Mouse (Mus musculus) intestine, embryonic 14.5 days (tissue): ENCODE measurements around the gene Cyp8b1. TPM values are rescaled to one million over a fixed set of nuclear protein-coding genes. Genes with fewer than 3 reads are reported as not detected.
A peak's percentile ranks its signal among the peaks of the same experiment; 100 is the strongest.

Experiments
- ATAC-seq: fragments of 200-750 bp; cut with Nextera tagmentation; replicated peaks from 2 replicates; pipeline ENCODE4 v1.8.0; 2017; ENCODE audit warnings: low read depth, moderate number of reproducible peaks, moderate TSS enrichment, moderate library complexity; ENCODE audit not compliant: low FRiP score, low TSS enrichment
- DNase-seq: peaks from one replicate; pipeline ENCODE4 v3.0.0-alpha.2; 2018; ENCODE audit warnings: low spot score
- H3K27ac ChIP-seq: fragments of 300-500 bp; sonication (generic); 2 replicates; pipeline ENCODE4 v1.5.1; 2014; ENCODE audit warnings: low read depth, mild to moderate bottlenecking, control low read depth
- H3K27me3 ChIP-seq: fragments of 300-500 bp; sonication (generic); replicated peaks from 2 replicates; pipeline ENCODE4 v1.6.1; 2014; ENCODE audit warnings: low read length, control low read depth; ENCODE audit not compliant: control insufficient read depth, insufficient read depth
- H3K36me3 ChIP-seq: fragments of 300-500 bp; sonication (generic); 2 replicates; pipeline ENCODE4 v1.6.1; 2014; ENCODE audit warnings: low read length, control low read depth; ENCODE audit not compliant: control insufficient read depth, insufficient read depth
- H3K4me1 ChIP-seq: fragments of 300-500 bp; sonication (generic); replicated peaks from 2 replicates; pipeline ENCODE4 v1.6.1; 2014; ENCODE audit warnings: low read length, control low read depth, mixed read lengths; ENCODE audit not compliant: control insufficient read depth, insufficient read depth
- H3K4me2 ChIP-seq: fragments of 300-500 bp; sonication (generic); 2 replicates; pipeline ENCODE4 v1.6.1; 2014; ENCODE audit warnings: low read length
- H3K4me3 ChIP-seq: fragments of 300-500 bp; sonication (generic); 2 replicates; pipeline ENCODE4 v1.5.1; 2014; ENCODE audit warnings: low read depth, low read length, control low read depth, mixed read lengths
- H3K9ac ChIP-seq: fragments of 300-500 bp; sonication (generic); 2 replicates; pipeline ENCODE4 v1.6.1; 2014; ENCODE audit warnings: mild to moderate bottlenecking, low read length
- H3K9me3 ChIP-seq: fragments of 300-500 bp; sonication (generic); 2 replicates; pipeline ENCODE4 v1.6.1; 2016; ENCODE audit warnings: low read length, control low read depth; ENCODE audit not compliant: control insufficient read depth
- WGBS: fragments of 180-500 bp; shearing (Covaris S2); extraction: QIAGEN DNeasy Blood & Tissue Kit; methylation state at CpG from one replicate; pipeline ENCODE4 v1.1.7; 2014; 5-methylcytosine and 5-hydroxymethylcytosine counted together
- polyA plus RNA-seq: library from polyadenylated mRNA; unstranded; fragments of >200 nt; fragmentation: Nextera tagmentation; extraction: Ambion mirVana; gene quantifications from 2 replicates; pipeline ENCODE4 v1.2.1, GENCODE M21; 2014

The Cyp8b1 gene
- polyA plus RNA-seq = not detected in 2 replicates

- no peaks in the 10 kb centered on the region for H3K27me3 ChIP-seq
- DNase-seq (no peak), ATAC-seq (no peak; the same call in 1 of the 2 replicates)
- H3K4me2 ChIP-seq = no peak within 1 kb of the TSS
- 71% methylated on average over 8 of the region's 8 CpGs for WGBS
- H3K4me1 ChIP-seq = no peaks in the 10 kb centered on the region
- no peak within 1 kb of the TSS for H3K27ac ChIP-seq
- H3K9ac ChIP-seq = no peak within 1 kb of the TSS
- no peak within 1 kb of the TSS for H3K4me3 ChIP-seq
- no peaks in the 10 kb centered on the region for H3K9me3 ChIP-seq
- no peaks in the 10 kb centered on the region for H3K36me3 ChIP-seq
Observed at GRCm38 (mm10) chr9:121916102-121916501, at the start of gene Cyp8b1. Cyp8b1 (minus strand) TSS chr9:121916305.

GRCm38 (mm10) chr9:121964941-121965340 lies 48.8 kb upstream of the Cyp8b1 start:
- H3K27me3 ChIP-seq = no peaks in the 10 kb centered on the region
- H3K4me2 ChIP-seq = no peak overlapping the region
- no peak overlapping the region for H3K4me3 ChIP-seq
- H3K4me1 ChIP-seq = no peaks in the 10 kb centered on the region
- WGBS = 90% methylated on average over 7 of the region's 7 CpGs
- no peak overlapping the region for H3K9ac ChIP-seq
- H3K36me3 ChIP-seq = no peaks in the 10 kb centered on the region
- no peak overlapping the region for H3K27ac ChIP-seq
- ATAC-seq (no peak), DNase-seq (no peak)
- no peaks in the 10 kb centered on the region for H3K9me3 ChIP-seq

GRCm38 (mm10) chr9:121959966-121960635 lies 44.0 kb upstream of the Cyp8b1 start:
- Histone ChIP-seq H3K4me1 (peaks cover 4% of the 10 kb centered on the region; the same call in 1 of the 2 replicates), H3K9ac (no peak overlapping the region), H3K4me2 (no peak overlapping the region), H3K4me3 (no peak overlapping the region), H3K27me3 (no peaks in the 10 kb centered on the region), H3K36me3 (no peaks in the 10 kb centered on the region), H3K27ac (no peak overlapping the region), H3K9me3 (no peaks in the 10 kb centered on the region)
- ATAC-seq = no peak
- no peak for DNase-seq
- WGBS = 47% methylated on average over 7 of the region's 7 CpGs

GRCm38 (mm10) chr9:121952596-121952995 lies 36.5 kb upstream of the Cyp8b1 start:
- Histone ChIP-seq H3K4me2 (no peak overlapping the region), H3K27me3 (no peaks in the 10 kb centered on the region), H3K36me3 (no peaks in the 10 kb centered on the region), H3K9me3 (no peaks in the 10 kb centered on the region), H3K9ac (no peak overlapping the region), H3K4me3 (no peak overlapping the region), H3K4me1 (peaks cover 5% of the 10 kb centered on the region; the same call in 1 of the 2 replicates), H3K27ac (no peak overlapping the region)
- 87% methylated on average over 6 of the region's 6 CpGs for WGBS
- DNase-seq (no peak), ATAC-seq (no peak)

DNA sequence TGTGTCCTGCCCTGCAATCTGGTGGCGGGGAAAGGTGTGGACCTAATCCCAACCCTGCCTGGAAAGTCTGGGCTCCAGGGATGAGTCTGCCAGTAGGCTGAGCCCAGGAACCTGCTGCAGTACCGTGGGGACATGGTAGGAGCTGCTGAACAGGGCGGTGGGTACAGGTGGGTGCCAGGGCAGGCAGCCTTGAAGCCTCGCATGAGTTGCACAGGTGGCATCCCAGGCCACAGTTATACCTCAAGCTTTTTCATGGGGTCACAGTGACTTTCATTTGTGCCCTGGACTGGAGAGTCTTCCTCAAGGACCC lies 35.0 kb upstream of the Cyp8b1 start:
- no peaks in the 10 kb centered on the region for H3K9me3 ChIP-seq
- H3K4me2 ChIP-seq = peak overlapping the region; percentile 52
- H3K4me3 ChIP-seq = peak overlapping the region; percentile 33
- peak; percentile 59 for ATAC-seq
- H3K36me3 ChIP-seq = no peaks in the 10 kb centered on the region
- H3K9ac ChIP-seq = peak overlapping the region; percentile 23
- WGBS = 31% methylated on average over 4 of the region's 4 CpGs
- H3K27ac ChIP-seq = peak overlapping the region; percentile 70
- H3K27me3 ChIP-seq = no peaks in the 10 kb centered on the region
- no peak for DNase-seq
- peaks cover 5% of the 10 kb centered on the region; the same call in 1 of the 2 replicates for H3K4me1 ChIP-seq

DNA sequence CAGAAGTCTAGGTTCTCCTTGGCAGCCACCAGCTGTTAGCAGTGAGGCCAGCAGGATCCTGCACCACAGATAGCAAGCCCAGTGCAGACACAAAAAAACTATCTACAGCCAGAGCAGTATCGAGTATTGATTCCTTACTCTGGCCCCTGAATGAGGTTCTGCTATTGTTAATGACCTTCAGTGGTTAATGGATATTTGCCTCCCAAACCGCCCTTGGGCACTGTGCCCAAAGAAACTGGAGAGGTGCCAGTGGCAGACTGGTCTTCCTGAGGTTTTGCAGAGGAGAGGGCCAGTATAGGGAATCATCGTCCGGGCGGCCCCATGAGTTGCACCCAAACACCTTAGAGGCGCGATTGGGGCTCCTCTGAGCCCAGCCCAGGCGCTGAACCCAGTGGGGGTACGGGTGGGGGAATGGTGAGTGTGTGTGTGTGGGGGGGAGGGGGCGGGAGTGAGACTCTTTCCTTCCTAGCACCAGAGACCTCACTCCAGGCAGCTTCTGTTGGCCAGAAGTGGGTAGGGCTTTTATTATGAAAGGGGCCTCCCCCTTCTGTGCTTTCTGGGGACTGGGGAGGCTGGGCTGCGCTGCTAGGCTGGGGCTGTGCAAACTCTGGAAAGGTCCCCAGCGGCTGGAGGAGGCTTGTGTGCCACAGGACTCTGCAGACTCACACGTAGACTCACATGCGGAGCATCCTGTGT lies 34.5 kb upstream of the Cyp8b1 start, which contains the start of gene Fam198a:
Fam198a (plus strand) TSS at position 571 of the 696 bp plus-strand sequence.
- Histone ChIP-seq H3K4me2 (peak within 1 kb of the TSS; percentile 52), H3K36me3 (no peaks in the 10 kb centered on the region), H3K9me3 (no peaks in the 10 kb centered on the region), H3K4me3 (peak within 1 kb of the TSS; percentile 33), H3K27ac (peak within 1 kb of the TSS; percentile 70), H3K9ac (peak within 1 kb of the TSS; percentile 23), H3K27me3 (no peaks in the 10 kb centered on the region), H3K4me1 (peaks cover 5% of the 10 kb centered on the region; the same call in 1 of the 2 replicates)
- DNase-seq (peak; percentile 77), ATAC-seq (peak; percentile 86)
- WGBS = 4% methylated on average over 14 of the region's 14 CpGs

- Histone ChIP-seq H3K27ac (no peak overlapping the region), H3K9ac (no peak overlapping the region), H3K36me3 (no peaks in the 10 kb centered on the region), H3K4me2 (no peak overlapping the region), H3K4me3 (no peak overlapping the region), H3K4me1 (peaks cover 5% of the 10 kb centered on the region; the same call in 1 of the 2 replicates), H3K9me3 (no peaks in the 10 kb centered on the region), H3K27me3 (no peaks in the 10 kb centered on the region)
- no peak for DNase-seq
- no peak for ATAC-seq
- 53% methylated on average over 4 of the region's 4 CpGs for WGBS
Observed at GRCm38 (mm10) chr9:121948431-121948830, 32.3 kb upstream of the Cyp8b1 start.

- Histone ChIP-seq H3K27me3 (no peaks in the 10 kb centered on the region), H3K9ac (no peak overlapping the region), H3K4me3 (no peak overlapping the region), H3K36me3 (no peaks in the 10 kb centered on the region), H3K27ac (no peak overlapping the region), H3K4me1 (peaks cover 5% of the 10 kb centered on the region; the same call in 1 of the 2 replicates), H3K9me3 (no peaks in the 10 kb centered on the region), H3K4me2 (no peak overlapping the region)
- ATAC-seq = no peak
- peak; percentile 81 for DNase-seq
- WGBS = 3% methylated on average over 4 of the region's 4 CpGs
Observed at GRCm38 (mm10) chr9:121947784-121948183, 31.7 kb upstream of the Cyp8b1 start.
